Mouse (Mus musculus): ENCODE measurements around the gene Carmil1.

- no peak for TF ChIP-seq CTCF (IDR thresholded peaks at IDR 0.05; ENCODE audit: low read depth, low read length)
- no peak for TF ChIP-seq POLR2A (IDR thresholded peaks at IDR 0.05; ENCODE audit: insufficient read depth, low read length)
- TF ChIP-seq EP300 (IDR thresholded peaks at IDR 0.05; ENCODE audit: insufficient read depth, low read depth, low read length), result no peak
These were observed 11.5 kb downstream of the Carmil1 start for GRCm38 (mm10) chr13:24269100-24269465.

Measured in ES-Bruce4 (cell line).